In genomic region chr9:108052885-108053664, GRCm38 (mm10) we compare ENCODE assay signal across 8 mouse cellular contexts. TPM values are rescaled to one million over a fixed set of nuclear protein-coding genes. Genes with fewer than 3 reads are reported as not detected.
DNase-seq lines count a peak whose midpoint lies in the region; ATAC-seq and TF ChIP-seq lines count a peak whose summit lies in the region.

Amigo3 (plus strand) TSS chr9:108053159.

- peak; percentile 79 for TF ChIP-seq RAD21 in CH12.LX (IDR thresholded peaks at IDR 0.05; ENCODE audit: low read depth, low read length)

- no peaks in the 10 kb centered on the region for H3K79me2 ChIP-seq in CH12.LX (replicated peaks; ENCODE audit: control insufficient read depth, extremely low read depth, insufficient read depth, poor library complexity, severe bottlenecking)

- ATAC-seq in forebrain, embryonic 11.5 days (replicated peaks; ENCODE audit: low FRiP score): peak; percentile 35
- ATAC-seq in heart, embryonic 16.5 days (replicated peaks; ENCODE audit: extremely low read depth, insufficient read depth, low FRiP score): peak; percentile 61
- peak; percentile 11 for ATAC-seq in liver, embryonic 15.5 days (ENCODE audit: insufficient read depth)
- ATAC-seq in neural tube, embryonic 12.5 days (ENCODE audit: low FRiP score, low read depth): peak; percentile 27; the same call in 1 of the 2 replicates

- H3K4me3 ChIP-seq in CH12.LX (replicated peaks in 1 of 3; ENCODE audit: low read depth in 2 of 3, low read length in 2 of 3, poor library complexity in 1 of 3): no peak within 1 kb of the TSS
- no peak within 1 kb of the TSS; the same call in 1 of the 2 replicates for H3K4me3 ChIP-seq in forebrain, embryonic 11.5 days (ENCODE audit: low read depth, low read length)
- H3K4me3 ChIP-seq in heart, embryonic 16.5 days (ENCODE audit: low read length): peak within 1 kb of the TSS; percentile 34
- 0 out of 2 replicates have a peak within 1 kb of the TSS, but pooled peaks have one; percentile 10 for H3K4me3 ChIP-seq in liver, embryonic 15.5 days (replicated peaks)
- H3K4me3 ChIP-seq in neural tube, embryonic 12.5 days: no peak within 1 kb of the TSS

- peak; percentile 61 to 95 for TF ChIP-seq CTCF in CH12.LX (conservative IDR thresholded peaks at IDR 0.05 in 1 of 2, IDR thresholded peaks at IDR 0.05 in 1 of 2; ENCODE audit: low read depth in 2 of 2, low read length in 2 of 2)

- no peaks in the 10 kb centered on the region for H3K27me3 ChIP-seq in CH12.LX (replicated peaks)
- H3K27me3 ChIP-seq in forebrain, embryonic 11.5 days (ENCODE audit: control insufficient read depth, insufficient read depth, low read length): no peaks in the 10 kb centered on the region
- no peaks in the 10 kb centered on the region for H3K27me3 ChIP-seq in heart, embryonic 16.5 days (ENCODE audit: control insufficient read depth, insufficient read depth, low read length)
- H3K27me3 ChIP-seq in liver, embryonic 15.5 days: no peaks in the 10 kb centered on the region
- no peaks in the 10 kb centered on the region for H3K27me3 ChIP-seq in neural tube, embryonic 12.5 days (replicated peaks)

- dilution Hi-C loops in CH12.LX (cut with MboI; ENCODE audit: extremely low pct_ligation_motif_present, extremely low pct_unique_long_range_greater_than_20kb, low sequenced_read_pairs): no loop called here

- H3K4me2 ChIP-seq in CH12.LX (ENCODE audit: insufficient read depth, low read depth, poor library complexity, severe bottlenecking): no peak within 1 kb of the TSS
- H3K4me2 ChIP-seq in forebrain, embryonic 11.5 days (ENCODE audit: low read depth, low read length, severe bottlenecking): no peak within 1 kb of the TSS
- H3K4me2 ChIP-seq in heart, embryonic 16.5 days (ENCODE audit: low read depth, low read length): peak within 1 kb of the TSS; percentile 59
- peak within 1 kb of the TSS; percentile 56 for H3K4me2 ChIP-seq in liver, embryonic 15.5 days
- peak within 1 kb of the TSS; percentile 38 for H3K4me2 ChIP-seq in neural tube, embryonic 12.5 days (replicated peaks)

- peak; percentile 96 for DNase-seq in CH12.LX (ENCODE audit: extremely low read depth)
- peak; percentile 99 for DNase-seq in c-Kit-positive CD71-positive TER-119-negative erythroid progenitor cells, embryonic 14.5 days (ENCODE audit: low read depth)
- peak; percentile 96 for DNase-seq in forebrain, embryonic 11.5 days (ENCODE audit: low spot score)
- DNase-seq in kidney, postnatal 36 days: peak; percentile 98 to 99
- peak; percentile 96 for DNase-seq in telencephalon, adult 2 months (ENCODE audit: low read depth, low spot score)

- in situ Hi-C loops in CH12.LX (cut with MboI; ENCODE audit: low pct_ligation_motif_present, low pct_unique_long_range_greater_than_20kb, low sequenced_read_pairs): no loop called here

- H3K27ac ChIP-seq in CH12.LX (ENCODE audit: insufficient read depth, low read depth): no peak within 1 kb of the TSS
- no peak within 1 kb of the TSS for H3K27ac ChIP-seq in forebrain, embryonic 11.5 days (ENCODE audit: low read depth, low read length)
- peak within 1 kb of the TSS; percentile 58 for H3K27ac ChIP-seq in heart, embryonic 16.5 days (ENCODE audit: low read length)
- peak within 1 kb of the TSS; percentile 53 for H3K27ac ChIP-seq in liver, embryonic 15.5 days (replicated peaks)
- H3K27ac ChIP-seq in neural tube, embryonic 12.5 days: no peak within 1 kb of the TSS

- peak; percentile 23; the same call in 1 of the 2 replicates for TF ChIP-seq POLR2A in CH12.LX (IDR thresholded peaks at IDR 0.05; ENCODE audit: low read depth, low read length)

- peaks cover 72 to 79% of the 10 kb centered on the region in 2 experiments for H3K36me3 ChIP-seq in CH12.LX (replicated peaks in 1 of 2; ENCODE audit: control insufficient read depth in 1 of 2, insufficient read depth in 1 of 2, low read length in 1 of 2)
- no peaks in the 10 kb centered on the region; the same call in 1 of the 2 replicates for H3K36me3 ChIP-seq in forebrain, embryonic 11.5 days (ENCODE audit: control insufficient read depth, insufficient read depth, low read length)
- H3K36me3 ChIP-seq in heart, embryonic 16.5 days (ENCODE audit: control insufficient read depth, insufficient read depth): peaks cover 21% of the 10 kb centered on the region
- peaks cover 84% of the 10 kb centered on the region for H3K36me3 ChIP-seq in liver, embryonic 15.5 days (replicated peaks)
- peaks cover 64% of the 10 kb centered on the region for H3K36me3 ChIP-seq in neural tube, embryonic 12.5 days

- WGBS in forebrain, embryonic 11.5 days: 59% methylated on average over 20 of the region's 20 CpGs
- 51% methylated on average over 20 of the region's 20 CpGs for WGBS in heart, embryonic 16.5 days
- WGBS in liver, embryonic 15.5 days (ENCODE audit: insufficient replicate concordance): 51% methylated on average over 20 of the region's 20 CpGs
- WGBS in neural tube, embryonic 12.5 days: 52% methylated on average over 20 of the region's 20 CpGs

- TF ChIP-seq EP300 in CH12.LX (IDR thresholded peaks at IDR 0.05; ENCODE audit: low read length): no peak

- no peak within 1 kb of the TSS for H3K9ac ChIP-seq in CH12.LX (ENCODE audit: insufficient read depth, low read depth)
- H3K9ac ChIP-seq in forebrain, embryonic 11.5 days (ENCODE audit: low read length): no peak within 1 kb of the TSS
- peak within 1 kb of the TSS; percentile 44 for H3K9ac ChIP-seq in heart, embryonic 16.5 days (ENCODE audit: low read length)
- H3K9ac ChIP-seq in liver, embryonic 15.5 days: peak within 1 kb of the TSS; percentile 23; the same call in 1 of the 2 replicates
- no peak within 1 kb of the TSS for H3K9ac ChIP-seq in neural tube, embryonic 12.5 days

- no peaks in the 10 kb centered on the region for H3K9me3 ChIP-seq in CH12.LX (replicated peaks; ENCODE audit: low read length)
- H3K9me3 ChIP-seq in forebrain, embryonic 11.5 days (ENCODE audit: control insufficient read depth, low read length): no peaks in the 10 kb centered on the region
- no peaks in the 10 kb centered on the region for H3K9me3 ChIP-seq in heart, embryonic 16.5 days (replicated peaks; ENCODE audit: control insufficient read depth, low read length)
- H3K9me3 ChIP-seq in liver, embryonic 15.5 days (replicated peaks): no peaks in the 10 kb centered on the region
- H3K9me3 ChIP-seq in neural tube, embryonic 12.5 days: no peaks in the 10 kb centered on the region

- H3K4me1 ChIP-seq in CH12.LX (ENCODE audit: control insufficient read depth in 1 of 2, insufficient read depth in 2 of 2): peaks cover 2 to 29% of the 10 kb centered on the region in 2 experiments; a peak in 2 of 4 replicates
- H3K4me1 ChIP-seq in forebrain, embryonic 11.5 days (replicated peaks; ENCODE audit: control insufficient read depth, insufficient read depth, low read length): peaks cover 6% of the 10 kb centered on the region; the same call in 1 of the 2 replicates
- peaks cover 24% of the 10 kb centered on the region for H3K4me1 ChIP-seq in heart, embryonic 16.5 days (ENCODE audit: control insufficient read depth, insufficient read depth, low read length)
- H3K4me1 ChIP-seq in liver, embryonic 15.5 days (replicated peaks): peaks cover 57% of the 10 kb centered on the region
- peaks cover 23% of the 10 kb centered on the region for H3K4me1 ChIP-seq in neural tube, embryonic 12.5 days

TF ChIP-seq in CH12.LX, 34 proteins besides CTCF, POLR2A, EP300 and RAD21:
- TF ChIP-seq ELF1 (IDR thresholded peaks at IDR 0.05; ENCODE audit: low read depth, low read length) (peak; percentile 53; the same call in 1 of the 2 replicates), SMC3 (IDR thresholded peaks at IDR 0.05; ENCODE audit: low read depth, low read length) (peak; percentile 89), POLR2AphosphoS2 (IDR thresholded peaks at IDR 0.05; ENCODE audit: low read depth, low read length) (peak; percentile 70; the same call in 1 of the 2 replicates), TBP (conservative IDR thresholded peaks at IDR 0.05; ENCODE audit: low read depth, low read length) (peak; percentile 91), MAZ (IDR thresholded peaks at IDR 0.05; ENCODE audit: low read depth, low read length) (no peak), MYC (IDR thresholded peaks at IDR 0.05; ENCODE audit: low read depth, low read length) (no peak), ZNF384 (IDR thresholded peaks at IDR 0.05; ENCODE audit: low read depth, low read length) (no peak), BHLHE40 (IDR thresholded peaks at IDR 0.05; ENCODE audit: low read depth, low read length) (no peak), ZMIZ1 (IDR thresholded peaks at IDR 0.05; ENCODE audit: low read depth, low read length) (0 out of 2 replicates have a peak, but pooled peaks have one; percentile 12)

RNA-seq across cellular contexts. Expression of gene Amigo3, which starts in this region (rescaled TPM):
- total RNA-seq in CH12.LX (2012; rRNA removed) (2.0 and 3.1 TPM in 2 replicates), CH12.LX (2014; rRNA removed) (1.7 and 2.2 TPM in 2 replicates)
- 3.3 and 4.4 TPM in 2 replicates for polyA plus RNA-seq in CH12.LX (2012; ENCODE audit: insufficient read length, low read depth)
- 2.4 and 2.7 TPM in 2 replicates for polyA plus RNA-seq in forebrain, embryonic 11.5 days (2014; fragmentation: Nextera tagmentation; extraction: Ambion mirVana)
- 1.9 and 2.4 TPM in 2 replicates for polyA plus RNA-seq in heart, embryonic 16.5 days (2015; fragmentation: Nextera tagmentation; extraction: Ambion mirVana)
- 1.5 and 1.8 TPM in 2 replicates for polyA plus RNA-seq in liver, embryonic 15.5 days (2015; fragmentation: Nextera tagmentation; extraction: Ambion mirVana)
- 3.6 and 3.9 TPM in 2 replicates for polyA plus RNA-seq in neural tube, embryonic 12.5 days (2016; fragmentation: Nextera tagmentation; extraction: Ambion mirVana)

Comparison
In these comparisons a context has a peak if more than half of its experiments do, and no peak if none do; other contexts are left out.
1. H3K27ac ChIP-seq: peak in heart, embryonic 16.5 days (single experiment) and liver, embryonic 15.5 days (single experiment); none in CH12.LX (single experiment), forebrain, embryonic 11.5 days (single experiment) and neural tube, embryonic 12.5 days (single experiment).
2. H3K4me2 ChIP-seq: peak in heart, embryonic 16.5 days (single experiment), liver, embryonic 15.5 days (single experiment) and neural tube, embryonic 12.5 days (single experiment); none in CH12.LX (single experiment) and forebrain, embryonic 11.5 days (single experiment).
3. H3K4me3 ChIP-seq: peak in heart, embryonic 16.5 days (single experiment) and liver, embryonic 15.5 days (single experiment); none in CH12.LX (0 of 3), forebrain, embryonic 11.5 days (single experiment) and neural tube, embryonic 12.5 days (single experiment).
4. H3K9ac ChIP-seq: peak in heart, embryonic 16.5 days (single experiment) and liver, embryonic 15.5 days (single experiment); none in CH12.LX (single experiment), forebrain, embryonic 11.5 days (single experiment) and neural tube, embryonic 12.5 days (single experiment).
5. ATAC-seq: peak in every context shown above with its lines; median percentile 61 in heart, embryonic 16.5 days; 35 in forebrain, embryonic 11.5 days; 27 in neural tube, embryonic 12.5 days; 11 in liver, embryonic 15.5 days.
6. Peak in every context shown above with its lines, with median percentiles within 50 percentile points of each other: DNase-seq.